Mouse (Mus musculus) kidney, embryonic 14.5 days (tissue): ENCODE data around the gene Fbp2. TPM values are rescaled to one million over a fixed set of nuclear protein-coding genes. Genes with fewer than 3 reads are reported as not detected.

ENCODE experiments used
- ATAC-seq: fragments of 200-750 bp; cut with Nextera tagmentation; 2 replicates; pipeline ENCODE4 v1.8.0; 2017; ENCODE audit warnings: moderate number of reproducible peaks, mild to moderate bottlenecking, moderate TSS enrichment, moderate library complexity; ENCODE audit not compliant: low FRiP score, low TSS enrichment
- H3K27ac ChIP-seq: fragments of 300-500 bp; sonication (generic); 2 replicates; pipeline ENCODE4 v1.5.1; 2014; ENCODE audit warnings: low read depth, mild to moderate bottlenecking, low read length, moderate library complexity, mixed read lengths
- H3K27me3 ChIP-seq: fragments of 300-500 bp; sonication (generic); 2 replicates; pipeline ENCODE4 v1.6.1; 2014; ENCODE audit warnings: mild to moderate bottlenecking, low read length; ENCODE audit not compliant: control insufficient read depth, insufficient read depth
- H3K36me3 ChIP-seq: fragments of 300-500 bp; sonication (generic); 2 replicates; pipeline ENCODE4 v1.6.1; 2014; ENCODE audit warnings: low read length, mixed read lengths; ENCODE audit not compliant: control insufficient read depth, insufficient read depth
- H3K4me1 ChIP-seq: fragments of 300-500 bp; sonication (generic); 2 replicates; pipeline ENCODE4 v1.6.1; 2014; ENCODE audit warnings: low read length, mixed read lengths; ENCODE audit not compliant: control insufficient read depth, insufficient read depth
- H3K4me2 ChIP-seq: fragments of 300-500 bp; sonication (generic); replicated peaks from 2 replicates; pipeline ENCODE4 v1.6.1; 2014; ENCODE audit warnings: low read depth, mild to moderate bottlenecking, low read length
- H3K4me3 ChIP-seq: fragments of 300-500 bp; sonication (generic); 2 replicates; pipeline ENCODE4 v1.5.1; 2014; ENCODE audit warnings: mild to moderate bottlenecking, low read length
- H3K9ac ChIP-seq: fragments of 300-500 bp; sonication (generic); 2 replicates; pipeline ENCODE4 v1.6.1; 2014; ENCODE audit warnings: low read depth, mild to moderate bottlenecking, low read length, moderate library complexity
- H3K9me3 ChIP-seq: fragments of 300-500 bp; sonication (generic); 2 replicates; pipeline ENCODE4 v1.6.1; 2016; ENCODE audit warnings: low read length; ENCODE audit not compliant: control insufficient read depth
- WGBS: fragments of 180-500 bp; shearing (Covaris S2); extraction: QIAGEN DNeasy Blood & Tissue Kit; methylation state at CpG from one replicate; pipeline ENCODE4 v1.1.7; 2014; 5-methylcytosine and 5-hydroxymethylcytosine counted together
- polyA plus RNA-seq: library from polyadenylated mRNA; unstranded; fragments of >200 nt; fragmentation: Nextera tagmentation; extraction: Ambion mirVana; gene quantifications from 2 replicates; pipeline ENCODE4 v1.2.1, GENCODE M21; 2014

Fbp2 gene
- polyA plus RNA-seq, 1 experiment from 2014 or later, result 5.9 TPM

- H3K27ac ChIP-seq, result no peak overlapping the region
- no peak overlapping the region for H3K4me2 ChIP-seq
- no peaks in the 10 kb centered on the region for H3K9me3 ChIP-seq
- no peak for ATAC-seq
- no peaks in the 10 kb centered on the region for H3K36me3 ChIP-seq
- peaks cover 5% of the 10 kb centered on the region; the same call in 1 of the 2 replicates for H3K4me1 ChIP-seq
- 90% methylated on average over 3 of the region's 3 CpGs for WGBS
- no peak overlapping the region for H3K9ac ChIP-seq
- peaks cover 17% of the 10 kb centered on the region for H3K27me3 ChIP-seq
- no peak overlapping the region for H3K4me3 ChIP-seq
Observed at GRCm38 (mm10) chr13:62884536-62884935, 26.3 kb upstream of the Fbp2 start.

DNA sequence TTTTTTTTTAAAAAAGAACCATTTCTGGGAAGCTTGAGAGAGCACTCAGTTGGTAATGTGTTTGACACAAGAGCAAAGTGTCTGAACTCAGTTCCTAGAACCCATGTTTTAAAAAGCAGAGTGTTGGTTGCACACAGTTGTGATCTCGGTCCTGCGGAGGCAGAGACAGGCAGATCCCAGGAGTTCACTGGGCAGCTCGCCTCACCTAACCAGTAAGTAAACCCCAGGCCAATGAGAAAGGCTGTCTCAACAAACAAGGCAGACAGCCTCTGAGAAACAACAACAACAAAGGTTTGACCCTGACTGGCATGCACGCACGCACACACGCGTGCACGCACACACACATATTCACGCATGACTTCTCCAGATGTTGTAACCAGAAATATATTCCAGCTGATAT lies 25.7 kb upstream of the Fbp2 start:
- WGBS, result 90% methylated on average over 9 of the region's 9 CpGs
- Histone ChIP-seq H3K27ac (no peak overlapping the region), H3K4me1 (peaks cover 5% of the 10 kb centered on the region; the same call in 1 of the 2 replicates), H3K27me3 (peaks cover 17% of the 10 kb centered on the region), H3K9me3 (no peaks in the 10 kb centered on the region), H3K4me2 (no peak overlapping the region), H3K36me3 (no peaks in the 10 kb centered on the region), H3K9ac (no peak overlapping the region), H3K4me3 (no peak overlapping the region)
- ATAC-seq, result no peak

GRCm38 (mm10) chr13:62883436-62883835 lies 25.2 kb upstream of the Fbp2 start:
- Histone ChIP-seq H3K4me2 (no peak overlapping the region), H3K4me3 (no peak overlapping the region), H3K9ac (no peak overlapping the region), H3K27me3 (peaks cover 16% of the 10 kb centered on the region), H3K36me3 (no peaks in the 10 kb centered on the region), H3K9me3 (no peaks in the 10 kb centered on the region), H3K4me1 (peaks cover 5% of the 10 kb centered on the region; the same call in 1 of the 2 replicates), H3K27ac (no peak overlapping the region)
- WGBS, result 72% methylated on average over 2 of the region's 2 CpGs
- ATAC-seq, result no peak

DNA sequence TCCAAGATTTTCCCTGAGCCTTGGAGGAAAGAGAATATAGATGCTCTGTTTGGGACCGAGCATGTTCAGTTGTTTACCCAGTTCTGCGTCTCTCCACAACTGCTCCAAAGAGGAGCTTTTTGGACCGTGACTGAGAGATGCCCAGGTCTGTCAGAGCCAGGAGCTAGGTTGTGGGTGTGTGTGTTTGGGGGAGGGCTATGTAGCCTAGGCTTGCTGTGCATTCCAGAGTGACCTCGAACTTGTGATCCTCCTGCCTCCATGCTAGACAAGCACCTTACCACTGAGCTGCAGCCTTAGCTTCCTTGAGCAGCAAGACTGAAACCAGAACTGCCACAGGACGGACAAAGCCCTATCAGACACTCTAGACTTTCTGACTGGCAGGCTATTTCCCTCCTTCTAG lies 24.6 kb upstream of the Fbp2 start:
- no peak overlapping the region for H3K27ac ChIP-seq
- H3K4me3 ChIP-seq, result no peak overlapping the region
- peaks cover under 1% of the 10 kb centered on the region; the same call in 1 of the 2 replicates for H3K4me1 ChIP-seq
- no peaks in the 10 kb centered on the region for H3K36me3 ChIP-seq
- H3K4me2 ChIP-seq, result no peak overlapping the region
- 82% methylated on average over 5 of the region's 5 CpGs for WGBS
- ATAC-seq, result no peak
- peaks cover 11% of the 10 kb centered on the region for H3K27me3 ChIP-seq
- no peaks in the 10 kb centered on the region for H3K9me3 ChIP-seq
- no peak overlapping the region for H3K9ac ChIP-seq

DNA sequence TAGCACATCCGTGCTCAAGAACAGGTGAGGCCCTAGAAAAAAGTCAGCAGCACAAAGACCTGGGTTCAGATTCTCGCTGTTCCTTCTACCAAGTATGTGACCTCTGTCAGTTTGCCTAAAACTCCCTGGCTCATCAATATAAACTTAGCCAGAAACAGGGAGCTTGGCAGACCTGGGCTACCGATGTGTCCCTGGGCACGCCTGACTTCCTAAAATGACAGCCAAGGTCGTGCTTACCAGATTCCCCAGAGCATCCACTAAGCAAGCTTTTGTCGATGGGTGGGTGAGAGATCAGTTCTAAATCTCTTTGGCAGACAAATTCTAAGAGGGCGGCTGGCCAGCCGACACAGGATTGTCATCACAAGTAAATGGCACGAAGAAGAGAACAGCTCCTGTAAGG lies 23.1 kb upstream of the Fbp2 start:
- WGBS, result 80% methylated on average over 9 of the region's 9 CpGs
- no peak overlapping the region for H3K27ac ChIP-seq
- H3K4me2 ChIP-seq, result no peak overlapping the region
- H3K9me3 ChIP-seq, result no peaks in the 10 kb centered on the region
- no peak overlapping the region for H3K9ac ChIP-seq
- H3K4me3 ChIP-seq, result no peak overlapping the region
- no peak for ATAC-seq
- H3K27me3 ChIP-seq, result no peaks in the 10 kb centered on the region
- H3K36me3 ChIP-seq, result no peaks in the 10 kb centered on the region
- H3K4me1 ChIP-seq, result no peaks in the 10 kb centered on the region

DNA sequence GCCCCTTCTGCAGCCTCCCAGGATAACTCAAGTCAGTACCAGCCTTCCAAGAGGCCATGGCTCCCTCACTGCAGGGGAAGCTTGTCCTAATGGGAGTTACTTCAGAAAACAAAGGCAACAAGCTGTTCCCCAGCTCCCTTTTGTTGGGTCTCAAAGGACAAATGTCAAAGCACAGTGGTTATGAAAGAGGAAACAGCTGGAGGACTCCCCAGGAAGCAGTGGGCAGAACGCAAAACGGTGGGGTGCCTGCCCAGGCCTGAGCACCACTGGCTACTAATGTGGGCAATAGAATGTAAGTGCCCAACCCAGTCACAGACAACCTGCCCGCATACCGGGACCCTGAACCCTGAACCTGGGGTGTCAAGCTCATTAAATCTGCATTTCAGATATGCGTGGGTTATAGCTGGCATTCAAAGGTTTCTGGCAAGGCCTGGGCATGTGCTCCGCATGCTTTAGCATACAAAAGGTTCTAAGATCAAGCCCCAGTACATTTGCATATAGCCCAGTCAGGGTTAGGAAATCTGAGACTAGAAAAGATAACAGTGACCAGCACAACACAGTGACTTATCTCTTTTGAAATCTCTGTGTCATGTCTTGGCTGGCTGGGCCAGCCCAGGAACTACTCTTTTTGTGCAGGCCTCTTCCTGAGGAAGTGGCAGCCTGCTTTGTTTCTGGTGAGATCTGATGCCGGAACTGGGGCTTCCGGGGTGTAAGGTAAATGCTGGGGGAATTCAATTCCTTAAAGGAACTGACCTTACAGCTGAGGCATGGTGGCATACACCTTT lies 21.8 kb upstream of the Fbp2 start:
- H3K4me2 ChIP-seq, result no peak overlapping the region
- no peak overlapping the region for H3K4me3 ChIP-seq
- 40% methylated on average over 8 of the region's 8 CpGs for WGBS
- no peaks in the 10 kb centered on the region for H3K36me3 ChIP-seq
- H3K27me3 ChIP-seq, result no peaks in the 10 kb centered on the region
- H3K4me1 ChIP-seq, result no peaks in the 10 kb centered on the region
- H3K9ac ChIP-seq, result no peak overlapping the region
- no peak overlapping the region for H3K27ac ChIP-seq
- no peak for ATAC-seq
- no peaks in the 10 kb centered on the region for H3K9me3 ChIP-seq

- Histone ChIP-seq H3K4me1 (no peaks in the 10 kb centered on the region), H3K27ac (no peak overlapping the region), H3K36me3 (no peaks in the 10 kb centered on the region), H3K9me3 (no peaks in the 10 kb centered on the region), H3K4me2 (no peak overlapping the region), H3K4me3 (no peak overlapping the region), H3K9ac (no peak overlapping the region), H3K27me3 (no peaks in the 10 kb centered on the region)
- WGBS, result 24% methylated on average over 6 of the region's 6 CpGs
- no peak for ATAC-seq
Observed at GRCm38 (mm10) chr13:62879411-62879810, 21.2 kb upstream of the Fbp2 start.

DNA sequence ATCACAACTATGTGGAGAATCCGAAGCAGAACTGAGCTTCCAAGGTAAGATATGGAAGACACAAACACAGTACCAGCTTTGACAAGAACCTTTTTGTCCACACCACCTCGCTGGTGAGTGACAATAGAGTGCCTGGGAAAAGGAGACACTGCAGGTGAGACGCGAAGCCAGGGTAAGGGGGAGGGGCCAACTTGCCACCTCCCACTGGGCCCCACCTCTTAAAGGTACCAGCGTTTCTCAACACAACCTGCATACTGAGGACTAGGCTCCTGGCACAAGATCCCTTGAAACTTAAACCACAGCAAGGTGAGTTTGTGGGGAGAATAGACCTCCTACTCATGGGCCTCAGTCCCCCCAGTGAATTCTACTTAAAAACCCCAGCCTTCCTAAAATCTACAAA lies 19.0 kb upstream of the Fbp2 start:
- H3K4me2 ChIP-seq, result no peak overlapping the region; the same call in 1 of the 2 replicates
- no peak overlapping the region for H3K9ac ChIP-seq
- no peak overlapping the region for H3K4me3 ChIP-seq
- H3K27ac ChIP-seq, result no peak overlapping the region
- ATAC-seq, result no peak
- WGBS, result 15% methylated on average over 5 of the region's 5 CpGs
- no peaks in the 10 kb centered on the region for H3K27me3 ChIP-seq
- no peaks in the 10 kb centered on the region for H3K36me3 ChIP-seq
- H3K9me3 ChIP-seq, result no peaks in the 10 kb centered on the region
- no peaks in the 10 kb centered on the region for H3K4me1 ChIP-seq

DNA sequence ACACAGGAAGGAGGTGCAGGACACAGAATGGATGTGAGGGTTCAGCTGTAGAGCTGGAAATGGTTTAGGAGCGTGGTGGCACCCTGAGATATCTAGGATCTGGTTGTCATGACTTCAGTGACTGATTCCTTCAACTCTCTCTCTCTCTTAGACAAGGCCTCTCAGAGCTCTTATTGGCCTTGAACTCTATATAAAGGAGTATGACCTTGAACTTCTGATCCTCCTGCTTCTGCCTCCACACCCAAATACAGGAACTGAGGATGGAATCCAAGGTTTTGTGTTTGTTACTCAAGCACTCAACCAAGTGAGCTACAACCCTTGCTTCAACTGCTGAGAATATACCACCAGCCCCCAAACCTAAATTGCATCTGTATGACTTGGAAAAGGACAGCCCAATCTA lies 17.9 kb upstream of the Fbp2 start:
- no peaks in the 10 kb centered on the region for H3K4me1 ChIP-seq
- no peaks in the 10 kb centered on the region for H3K9me3 ChIP-seq
- no peak overlapping the region for H3K27ac ChIP-seq
- no peak for ATAC-seq
- no peak overlapping the region for H3K9ac ChIP-seq
- no peaks in the 10 kb centered on the region for H3K27me3 ChIP-seq
- H3K36me3 ChIP-seq, result no peaks in the 10 kb centered on the region
- WGBS, result 86% methylated on average over 1 of the region's 1 CpGs
- H3K4me2 ChIP-seq, result no peak overlapping the region
- no peak overlapping the region for H3K4me3 ChIP-seq
